Mouse (Mus musculus): ENCODE data around the gene Ncbp3.

DNA sequence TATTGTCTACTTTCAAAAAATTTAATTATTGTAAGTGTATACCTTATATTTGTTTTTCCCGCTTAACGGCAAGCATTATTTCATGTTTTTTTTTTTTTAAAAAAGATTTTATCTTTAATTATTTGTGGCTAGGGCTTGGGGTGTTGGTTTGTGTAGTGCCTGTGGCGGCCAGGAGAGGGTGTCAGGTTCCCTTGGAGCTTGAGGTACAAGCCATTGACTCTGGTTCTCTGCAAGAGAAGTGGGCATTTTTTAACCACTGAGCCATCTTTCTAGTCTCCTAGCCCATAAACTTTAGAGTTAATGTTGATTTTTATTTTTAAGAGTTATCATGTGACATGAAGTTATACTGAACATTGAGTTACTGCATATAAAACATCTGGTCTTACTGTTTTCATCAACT, 24.3 kb downstream of the Ncbp3 start:
- TF ChIP-seq GATA1 (IDR thresholded peaks at IDR 0.05; ENCODE audit: borderline replicate concordance, low read length): no peak
- no peak for TF ChIP-seq CTCF (IDR thresholded peaks at IDR 0.05; ENCODE audit: low read depth, low read length)
- no peak for TF ChIP-seq POLR2AphosphoS5 (IDR thresholded peaks at IDR 0.05; ENCODE audit: insufficient replicate concordance, low read depth, low read length)
